Mouse (Mus musculus) layer of hippocampus, postnatal 36 days (tissue): Measurements from ENCODE around the gene Clic5. TPM values are rescaled to one million over a fixed set of nuclear protein-coding genes. Genes with fewer than 3 reads are reported as not detected.

Experiments
- DNase-seq, 2 experiments: peaks; one replicate each; pipeline ENCODE4 v3.0.0; 2022
- total RNA-seq, 2 experiments: library from RNA; stranded (reverse); gene quantifications; 2 replicates each; pipeline ENCODE4 v1.2.3; 2021

Clic5 gene
- total RNA-seq, 2 experiments from 2014 or later: 2.9 TPM

GRCm38 (mm10) chr17:44199158-44199557 lies 10.8 kb downstream of the Clic5 start:
- no peak for DNase-seq

DNA sequence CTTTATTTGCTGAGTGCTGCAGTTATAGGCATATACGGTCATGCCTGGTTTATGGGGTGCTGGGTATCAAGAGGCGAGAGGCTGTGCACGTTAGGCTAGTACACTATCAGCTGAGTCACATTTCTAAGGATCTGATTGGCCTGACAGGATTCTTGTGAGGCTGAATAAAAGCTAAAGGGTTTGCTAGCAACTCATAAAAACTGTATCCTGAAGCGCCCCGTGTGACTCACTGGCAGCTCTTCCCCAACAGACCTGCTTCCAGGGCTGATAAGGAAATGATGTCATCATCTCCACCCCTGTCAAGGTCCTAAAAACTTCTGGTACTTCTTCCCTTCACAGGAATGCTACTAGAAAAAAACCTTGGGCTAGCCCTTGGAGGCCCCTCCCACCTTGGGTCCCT lies 14.6 kb downstream of the Clic5 start:
- DNase-seq: no peak

DNA sequence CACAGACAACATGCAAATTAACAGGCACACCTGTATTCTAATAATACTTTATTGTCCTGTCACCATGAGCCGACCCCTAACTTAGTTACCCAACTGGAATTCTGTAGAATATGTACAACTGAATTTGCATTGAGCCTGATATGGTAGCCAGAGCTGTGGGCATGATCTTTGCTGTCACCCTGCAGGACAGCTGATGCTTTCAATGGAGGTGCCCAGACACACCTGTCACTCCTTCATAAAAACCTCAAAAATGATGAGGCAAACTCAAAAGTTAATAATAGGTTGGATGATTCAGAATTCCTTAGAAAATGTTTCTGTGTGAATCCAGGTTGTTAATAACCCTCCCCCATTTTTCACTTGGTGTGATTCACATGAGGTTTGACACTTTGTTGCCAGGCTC lies 16.4 kb downstream of the Clic5 start:
- DNase-seq: no peak

GRCm38 (mm10) chr17:44205562-44205961 lies 17.2 kb downstream of the Clic5 start:
- no peak for DNase-seq

DNA sequence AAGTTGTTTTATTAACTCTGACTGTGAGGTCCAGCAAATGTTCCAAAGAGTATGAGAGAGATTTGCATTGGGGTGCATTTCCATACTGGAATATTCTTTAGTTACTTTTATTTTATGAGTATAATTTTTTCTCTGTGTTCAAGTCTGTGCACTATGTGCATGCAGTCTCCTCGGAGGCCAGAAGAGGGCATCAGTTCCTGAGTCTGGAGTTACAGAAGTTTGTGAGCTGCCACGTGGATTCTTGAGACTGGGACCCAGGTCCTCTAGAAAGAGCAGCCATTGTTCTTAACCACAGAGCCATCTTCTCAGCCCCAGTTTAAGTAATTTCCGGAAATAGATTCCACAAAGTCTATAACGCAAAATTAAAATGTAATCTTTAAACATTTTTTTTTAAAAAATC lies 20.5 kb downstream of the Clic5 start:
- no peak for DNase-seq

DNA sequence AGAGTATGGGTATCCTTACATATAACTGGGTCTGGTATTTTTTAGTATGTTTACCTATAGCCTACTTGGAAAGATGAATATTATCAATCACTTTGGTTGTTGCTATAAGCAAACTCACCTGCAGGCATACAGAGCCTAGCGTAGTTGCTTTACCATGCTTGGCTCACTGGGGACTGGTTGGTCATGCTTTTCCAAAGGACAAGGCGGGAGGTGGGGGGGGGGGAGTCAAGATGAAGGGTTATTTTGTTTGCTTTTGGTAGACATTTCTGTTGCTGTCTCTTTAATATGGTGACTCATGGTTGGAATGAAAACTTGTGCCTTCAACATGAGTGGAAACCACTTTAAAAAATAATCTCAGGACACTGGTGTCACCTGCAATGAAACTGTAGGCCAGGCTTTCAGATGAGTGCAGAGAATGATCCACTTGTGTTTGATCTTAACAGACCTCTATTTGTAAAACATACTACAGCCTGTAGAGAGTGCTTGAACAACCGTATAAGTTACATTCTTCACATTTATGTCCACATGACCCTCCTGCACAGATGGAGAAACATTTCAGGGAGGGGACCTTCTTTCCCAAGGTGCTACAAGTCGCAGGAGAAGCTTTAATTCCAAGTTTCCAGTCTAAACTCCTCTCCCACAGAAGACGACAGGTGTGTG lies 24.7 kb downstream of the Clic5 start:
- no peak for DNase-seq

DNA sequence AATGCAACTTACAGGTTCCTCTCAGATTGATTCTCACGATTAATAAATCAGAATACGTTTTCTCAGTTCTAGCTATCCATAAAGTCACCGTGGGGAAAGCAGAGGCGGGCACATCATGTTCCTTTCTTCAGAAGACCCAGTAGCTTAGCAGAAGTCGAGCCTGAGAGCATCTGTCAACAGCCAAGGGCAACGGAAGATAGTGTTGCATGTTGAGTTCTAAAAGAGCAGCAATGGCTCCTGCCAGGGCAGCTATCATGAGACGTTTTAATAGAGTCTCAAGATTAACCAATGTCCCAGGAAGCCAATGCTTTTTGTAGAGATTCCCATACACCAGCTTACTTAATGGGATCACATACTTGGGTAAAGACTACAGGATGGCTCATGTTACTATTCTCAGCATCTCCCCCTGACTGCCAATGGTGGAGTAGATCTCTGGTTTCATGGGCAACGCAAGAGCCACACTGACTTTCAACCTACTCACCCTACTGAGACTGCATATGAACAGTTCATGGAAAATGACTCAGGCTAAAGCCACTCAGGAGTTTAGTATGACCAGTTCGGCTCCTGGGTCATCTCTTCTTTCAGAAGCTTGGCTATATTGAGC lies 26.9 kb downstream of the Clic5 start:
- no peak for DNase-seq

DNA sequence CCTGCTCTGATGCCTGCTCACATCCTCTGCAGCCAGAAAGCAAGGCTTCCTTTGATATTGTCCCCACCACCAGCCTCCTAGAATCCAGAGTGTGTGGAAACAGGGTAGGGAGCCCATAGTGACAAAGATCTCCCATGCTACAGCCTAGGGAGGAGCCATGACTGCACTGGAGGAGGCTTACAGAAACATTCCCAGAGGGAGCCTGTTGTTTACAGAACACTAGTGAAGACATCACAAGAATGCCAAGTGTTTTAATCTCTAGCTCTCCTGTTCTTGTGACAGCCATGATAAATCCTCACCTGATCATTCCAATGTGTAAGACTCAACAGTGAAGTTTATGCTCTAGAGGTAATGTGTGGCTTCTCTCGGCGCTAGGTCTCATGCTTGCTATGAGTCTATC lies 28.8 kb downstream of the Clic5 start:
- no peak for DNase-seq

DNA sequence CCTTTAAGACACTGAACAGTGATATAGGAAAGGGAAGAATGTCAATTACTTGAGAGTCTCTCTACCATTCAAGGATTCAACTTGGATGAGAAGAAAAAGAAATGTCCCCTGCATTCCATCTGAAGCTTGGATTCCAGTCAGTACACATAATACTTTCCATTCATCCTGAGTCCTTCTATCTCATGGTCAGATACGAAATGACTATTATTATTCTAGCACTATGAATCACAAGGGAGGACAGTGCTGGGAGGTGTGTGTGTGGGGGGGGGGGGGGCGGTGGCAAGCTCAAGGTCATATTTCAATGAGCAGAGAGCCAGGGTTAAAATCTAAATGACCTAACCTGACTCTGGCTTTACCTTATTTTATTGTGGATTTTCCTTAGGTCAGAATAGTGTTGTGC lies 31.6 kb downstream of the Clic5 start:
- DNase-seq: no peak

- DNase-seq: no peak
Measured at GRCm38 (mm10) chr17:44228428-44228827, 40.0 kb downstream of the Clic5 start.

DNA sequence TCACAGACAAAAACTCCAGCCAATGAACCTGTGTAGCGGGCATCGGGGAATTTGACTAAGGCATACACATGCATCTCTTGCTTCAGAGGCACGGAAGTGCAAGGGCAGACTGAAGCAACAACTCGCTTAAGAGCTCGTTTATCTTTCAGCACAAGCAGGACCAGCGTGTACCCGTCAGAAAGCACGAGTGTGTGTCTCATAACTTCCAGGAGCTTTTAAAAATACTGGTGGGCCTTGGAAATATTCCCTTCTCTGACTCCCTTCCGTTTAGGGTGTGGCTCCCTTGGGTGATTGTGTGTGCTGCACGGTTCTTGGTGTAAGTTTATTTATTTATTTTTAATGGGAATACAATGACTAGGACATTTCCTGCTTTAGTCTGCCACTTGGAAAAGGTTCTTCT lies 41.7 kb downstream of the Clic5 start:
- DNase-seq: no peak

DNA sequence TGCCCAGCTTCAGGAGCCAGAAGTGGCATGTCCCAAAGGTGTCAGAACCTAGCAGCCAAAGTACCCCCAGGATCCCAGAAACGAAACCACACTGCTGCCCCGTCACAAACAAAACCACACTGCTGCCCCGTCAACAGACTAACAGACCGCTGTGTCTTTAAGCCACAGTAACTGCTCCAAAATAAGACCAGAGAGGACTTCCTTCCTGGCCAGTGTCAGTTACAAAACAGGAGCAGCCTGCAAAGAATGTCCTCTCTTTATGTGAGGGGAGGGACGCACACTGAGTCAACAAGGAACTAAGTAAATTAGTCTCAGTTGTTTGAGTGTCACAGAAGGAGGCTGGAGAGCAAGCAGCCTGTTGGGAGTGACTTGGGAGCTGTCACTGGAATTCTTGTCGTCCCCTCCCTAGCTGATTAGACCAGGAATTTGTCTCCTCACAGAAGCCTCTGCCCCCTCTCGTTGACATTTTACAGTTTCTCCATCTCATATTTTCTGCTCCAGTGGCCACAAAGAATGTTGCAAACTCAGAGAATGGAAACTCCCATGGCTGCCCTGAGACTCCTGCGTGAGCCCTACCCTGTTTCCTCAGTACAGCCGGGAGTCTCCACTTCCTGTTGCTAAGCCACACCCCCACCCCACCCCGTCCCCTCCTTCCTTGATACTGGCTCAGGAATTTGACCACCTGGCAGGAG lies 50.8 kb downstream of the Clic5 start:
- no peak for DNase-seq

DNA sequence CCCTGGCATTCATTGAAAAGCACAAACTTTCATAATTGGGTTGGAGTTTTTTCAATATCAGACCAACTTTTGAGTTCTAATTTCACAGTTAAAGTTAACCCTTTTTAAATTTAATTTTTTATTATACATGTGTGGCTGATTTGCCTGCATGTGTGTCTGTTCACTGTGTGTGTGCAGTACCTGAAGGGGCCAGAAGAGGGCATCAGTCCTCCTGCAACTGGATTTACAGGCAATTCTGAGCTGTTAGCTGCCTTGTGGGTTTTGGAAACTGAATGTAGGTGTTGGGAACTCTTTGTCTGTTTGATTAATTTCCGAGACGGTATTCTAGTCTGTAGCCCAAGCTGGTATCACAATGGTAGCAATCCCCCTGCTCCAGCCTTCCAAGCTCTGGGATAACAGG lies 52.4 kb downstream of the Clic5 start:
- no peak for DNase-seq

DNA sequence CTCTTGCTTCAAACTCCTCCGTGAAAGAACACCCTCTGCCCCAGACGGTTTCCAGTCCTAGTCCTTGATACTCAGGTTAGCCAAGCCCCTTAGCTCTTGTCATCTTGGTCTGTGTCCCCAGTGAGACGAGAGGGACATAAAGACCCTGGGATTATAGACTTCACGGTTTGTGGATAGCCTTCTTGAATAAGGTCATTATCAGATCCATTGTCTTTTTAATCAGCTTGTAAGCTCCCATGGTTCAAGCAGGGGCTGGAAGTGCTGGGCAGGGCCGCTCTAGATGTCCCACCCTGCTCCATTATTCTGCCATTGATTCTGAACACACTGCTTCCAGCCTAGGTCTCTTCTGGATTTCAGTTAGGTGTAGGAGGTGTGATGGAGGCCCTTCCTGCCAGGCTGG lies 55.7 kb downstream of the Clic5 start:
- no peak for DNase-seq

GRCm38 (mm10) chr17:44244625-44245024 lies 56.2 kb downstream of the Clic5 start:
- DNase-seq: no peak

DNA sequence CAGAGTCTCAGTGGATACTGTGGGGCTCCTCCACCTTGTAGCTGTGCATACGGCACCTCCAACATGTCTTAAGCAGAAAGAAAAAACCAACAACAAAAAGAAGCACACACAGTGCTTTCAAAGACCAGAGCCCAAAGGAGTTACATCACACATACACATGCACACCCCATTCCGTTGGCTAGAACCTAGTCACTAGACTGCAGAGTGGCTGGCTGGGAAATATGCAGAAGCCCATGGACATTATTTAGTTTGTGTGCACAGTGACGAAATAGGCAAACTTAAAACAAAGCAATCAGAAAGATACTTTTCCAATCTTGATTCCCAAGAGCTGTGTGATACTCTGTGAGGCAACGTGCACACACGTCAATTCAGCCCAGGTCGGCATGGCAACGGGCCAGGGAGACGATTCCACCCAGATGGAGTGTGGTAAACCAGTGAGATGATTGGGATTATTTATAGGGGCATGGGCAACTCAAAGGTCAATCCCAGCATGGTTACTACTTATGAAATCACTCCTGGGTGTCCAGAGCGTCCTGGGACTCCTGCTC lies 57.8 kb downstream of the Clic5 start:
- DNase-seq: no peak

- DNase-seq: no peak
Measured at GRCm38 (mm10) chr17:44249544-44249943, 61.2 kb downstream of the Clic5 start.

DNA sequence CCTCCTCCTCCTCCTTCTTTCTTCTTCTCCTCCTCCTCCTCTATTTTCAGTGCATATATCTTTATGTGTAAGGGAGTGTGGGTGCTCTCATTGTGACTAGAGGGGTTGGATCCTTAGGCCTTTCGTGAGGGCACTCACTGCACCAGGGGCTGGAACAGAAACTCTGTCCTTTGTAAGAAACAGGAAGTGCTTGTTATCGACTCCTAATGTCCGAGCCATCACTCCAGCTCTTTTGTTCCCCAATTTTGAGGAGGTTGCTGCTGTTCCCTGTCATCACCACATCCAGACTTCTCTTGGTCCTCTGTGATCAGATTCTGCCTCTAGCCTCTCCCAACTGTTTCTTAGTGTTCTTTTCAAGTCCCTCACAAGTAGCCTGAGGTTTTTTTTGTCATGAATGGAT lies 64.3 kb downstream of the Clic5 start:
- no peak for DNase-seq

- no peak for DNase-seq
Measured at GRCm38 (mm10) chr17:44254698-44255097, 66.3 kb downstream of the Clic5 start.

- DNase-seq: peak; percentile 54 to 61
Measured at GRCm38 (mm10) chr17:44256583-44256982, 68.2 kb downstream of the Clic5 start.

GRCm38 (mm10) chr17:44259245-44259644 lies 70.9 kb downstream of the Clic5 start:
- no peak for DNase-seq

DNA sequence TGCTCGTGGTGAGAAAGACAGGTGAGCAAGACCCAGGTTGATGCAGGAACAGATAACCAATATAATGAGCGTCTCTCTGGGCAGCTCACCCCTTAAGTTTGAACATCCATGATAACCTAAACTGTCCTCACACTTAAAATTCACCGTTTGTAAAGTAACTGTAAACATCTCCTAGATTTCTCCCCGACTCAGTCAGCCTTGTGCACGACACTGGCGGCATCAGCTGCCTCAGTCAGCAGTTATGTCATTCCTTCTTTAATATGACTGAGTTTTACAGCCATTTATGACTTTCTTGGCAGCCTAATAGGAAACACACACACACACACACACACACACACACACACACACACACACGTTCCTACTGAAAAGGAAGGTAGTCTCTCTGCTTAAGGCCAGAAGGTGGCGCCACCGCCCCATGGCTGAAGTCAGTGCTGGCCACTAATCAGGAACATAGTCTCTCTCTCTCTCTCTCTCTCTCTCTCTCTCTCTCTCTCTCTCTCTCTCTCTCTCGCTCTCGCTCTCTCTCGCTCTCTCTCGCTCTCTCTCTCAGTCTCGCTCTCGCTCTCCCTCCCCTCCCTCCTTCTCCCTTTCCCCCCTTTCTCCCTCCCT lies 73.3 kb downstream of the Clic5 start:
- peak; percentile 28 to 39 for DNase-seq

DNA sequence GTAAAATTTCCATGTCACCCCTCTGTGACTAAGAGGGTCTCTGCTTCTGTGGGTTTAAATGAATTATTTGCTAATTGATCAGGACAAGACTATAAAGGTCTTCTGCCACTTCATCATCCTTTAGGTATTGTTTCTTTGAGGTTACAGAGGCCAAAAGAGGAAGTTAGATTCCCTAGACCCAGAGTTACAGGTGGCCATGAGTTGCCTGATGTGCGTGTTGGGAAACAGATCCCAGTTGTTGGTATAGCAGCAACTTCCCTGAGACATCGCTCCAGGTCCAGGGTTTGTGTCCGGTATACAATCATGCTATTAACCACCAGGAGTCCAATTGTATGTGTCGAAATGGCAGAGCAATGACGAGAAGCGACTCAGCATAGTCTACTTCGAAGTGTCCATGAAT lies 81.7 kb downstream of the Clic5 start:
- no peak for DNase-seq
